Mouse (Mus musculus) lung, embryonic 15.5 days (tissue): ENCODE measurements around the gene Lsm12. TPM values are rescaled to one million over a fixed set of nuclear protein-coding genes. Genes with fewer than 3 reads are reported as not detected.

ENCODE experiments used
- ATAC-seq: fragments of 200-750 bp; cut with Nextera tagmentation; 2 replicates; pipeline ENCODE4 v1.8.0; 2017; ENCODE audit warnings: moderate number of reproducible peaks, borderline replicate concordance; ENCODE audit not compliant: low FRiP score, low TSS enrichment; ENCODE audit errors: extremely low read depth
- H3K27ac ChIP-seq: fragments of 300-500 bp; sonication (generic); 2 replicates; pipeline ENCODE4 v1.5.1; 2015; ENCODE audit warnings: moderate library complexity, mild to moderate bottlenecking, inconsistent platforms
- H3K27me3 ChIP-seq: fragments of 300-500 bp; sonication (generic); 2 replicates; pipeline ENCODE4 v1.6.1; 2015; ENCODE audit warnings: inconsistent platforms
- H3K36me3 ChIP-seq: fragments of 300-500 bp; sonication (generic); 2 replicates; pipeline ENCODE4 v1.6.1; 2015; ENCODE audit warnings: inconsistent platforms
- H3K4me1 ChIP-seq: fragments of 300-500 bp; sonication (generic); 2 replicates; pipeline ENCODE4 v1.6.1; 2015; ENCODE audit warnings: inconsistent platforms
- H3K4me2 ChIP-seq: fragments of 300-500 bp; sonication (generic); 2 replicates; pipeline ENCODE4 v1.6.1; 2015; ENCODE audit warnings: inconsistent platforms, mild to moderate bottlenecking, moderate library complexity
- H3K4me3 ChIP-seq: fragments of 300-500 bp; sonication (generic); 2 replicates; pipeline ENCODE4 v1.5.1; 2015; ENCODE audit warnings: mild to moderate bottlenecking, inconsistent platforms
- H3K9ac ChIP-seq: fragments of 300-500 bp; sonication (generic); 2 replicates; pipeline ENCODE4 v1.6.1; 2015; ENCODE audit warnings: inconsistent platforms
- H3K9me3 ChIP-seq: fragments of 300-500 bp; sonication (generic); 2 replicates; pipeline ENCODE4 v1.6.1; 2016; ENCODE audit warnings: inconsistent platforms
- WGBS: fragments of 180-500 bp; shearing (Covaris S2); methylation state at CpG from one replicate; pipeline ENCODE4 v1.1.7; 2015; 5-methylcytosine and 5-hydroxymethylcytosine counted together
- polyA plus RNA-seq: library from polyadenylated mRNA; unstranded; fragments of >200 nt; fragmentation: Nextera tagmentation; extraction: Ambion mirVana; gene quantifications from 2 replicates; pipeline ENCODE4 v1.2.1, GENCODE M21; 2015

The Lsm12 gene
- 112 and 136 TPM in 2 replicates for polyA plus RNA-seq

DNA sequence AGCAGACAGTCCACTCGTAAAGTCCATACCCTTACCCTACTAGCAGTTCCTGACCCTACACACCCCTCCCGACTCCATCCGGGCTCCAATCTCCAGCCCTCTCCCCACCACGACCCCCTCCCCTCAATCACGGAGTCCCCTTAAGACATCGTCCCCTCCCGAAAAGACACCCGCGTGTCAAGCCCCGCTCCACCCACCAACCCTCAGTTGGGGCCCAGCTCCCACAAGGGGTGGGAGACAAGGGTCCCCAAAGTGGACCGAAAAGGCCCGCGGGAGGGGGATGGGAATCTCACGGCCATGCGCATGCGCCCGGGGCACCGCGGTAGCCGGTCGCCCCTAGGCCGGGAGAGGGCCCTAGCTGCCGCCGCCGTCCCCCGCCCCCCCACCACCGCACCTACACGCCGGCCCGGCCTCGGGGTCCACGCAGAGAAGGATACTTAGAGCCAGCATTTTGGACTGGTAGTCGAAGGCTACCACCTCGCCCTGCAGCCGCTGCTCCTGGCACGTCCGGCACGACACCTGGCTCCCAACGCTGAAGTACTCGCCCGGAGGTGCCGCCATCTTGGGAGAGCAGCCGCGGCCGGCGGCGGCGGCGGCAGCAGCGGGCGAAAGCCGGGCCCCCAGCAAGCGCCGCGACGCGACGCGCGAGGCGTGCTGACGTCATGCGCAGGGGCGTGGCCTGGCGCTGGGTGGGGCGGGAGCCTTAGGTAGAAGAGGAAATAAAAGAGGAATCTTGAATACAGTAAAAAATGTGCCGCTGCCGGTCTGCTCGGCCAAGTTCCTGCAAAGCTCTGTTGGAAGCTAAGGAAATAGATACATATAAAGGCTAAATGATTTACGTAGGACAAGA, at the start of gene Lsm12:
Gene Lsm12 (minus strand): TSS at position 651 of the 850 bp plus-strand sequence.
- Histone ChIP-seq H3K9ac (peak within 1 kb of the TSS; percentile 95), H3K27me3 (no peaks in the 10 kb centered on the region), H3K36me3 (peaks cover 28% of the 10 kb centered on the region), H3K4me2 (peak within 1 kb of the TSS; percentile 77), H3K9me3 (no peaks in the 10 kb centered on the region), H3K4me3 (peak within 1 kb of the TSS; percentile 92), H3K27ac (peak within 1 kb of the TSS; percentile 92), H3K4me1 (peaks cover 29% of the 10 kb centered on the region)
- under 1% methylated on average over 59 of the region's 70 CpGs for whole genome bisulfite sequencing
- ATAC-seq = peak; percentile 86

DNA sequence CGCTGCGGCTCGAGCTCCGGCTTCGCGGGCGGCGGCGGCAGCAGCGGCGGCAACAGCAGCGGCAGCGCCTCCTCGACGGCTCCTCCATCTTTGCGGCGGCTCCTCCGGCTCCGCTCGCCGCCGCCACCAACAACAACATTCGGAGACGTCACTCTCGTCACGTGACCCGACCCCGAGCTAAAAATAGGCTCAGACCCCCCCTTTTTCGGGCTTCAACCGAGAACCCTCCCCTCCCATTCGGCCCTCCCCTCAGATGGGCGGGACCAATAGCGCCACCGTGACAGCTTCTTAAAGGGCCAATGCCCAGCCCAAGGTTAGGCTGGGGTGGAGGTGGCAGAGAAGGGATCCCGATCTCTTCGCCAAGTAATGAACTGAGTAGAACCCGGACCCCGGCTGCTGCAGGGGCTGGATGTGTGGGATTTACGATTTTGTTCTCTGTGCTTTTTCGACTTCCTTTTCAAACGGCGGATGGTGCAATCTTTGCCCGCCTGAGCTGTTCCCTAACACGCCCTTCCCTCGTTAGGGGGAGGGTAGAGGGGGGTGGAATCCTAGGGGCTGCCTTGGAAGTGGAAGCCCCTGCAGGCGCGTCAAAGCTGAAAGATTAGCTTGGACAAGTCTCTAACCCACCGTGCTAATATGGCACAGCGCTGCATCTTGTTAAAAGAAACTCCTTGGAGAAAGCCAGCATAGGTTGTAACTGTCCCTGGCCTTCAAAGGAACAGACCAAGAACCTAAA, 45.1 kb upstream of the Lsm12 start, which contains the start of gene Hdac5:
Gene Hdac5 (minus strand): TSS at position 161 of the 736 bp plus-strand sequence.
- peaks cover 43% of the 10 kb centered on the region for H3K4me1 ChIP-seq
- H3K4me2 ChIP-seq = peak within 1 kb of the TSS; percentile 90
- H3K9ac ChIP-seq = peak within 1 kb of the TSS; percentile 82
- no peaks in the 10 kb centered on the region for H3K9me3 ChIP-seq
- H3K4me3 ChIP-seq = peak within 1 kb of the TSS; percentile 85
- peak; percentile 90 for ATAC-seq
- H3K27me3 ChIP-seq = no peaks in the 10 kb centered on the region
- under 1% methylated on average over 46 of the region's 49 CpGs for WGBS
- peak within 1 kb of the TSS; percentile 74 for H3K27ac ChIP-seq
- H3K36me3 ChIP-seq = no peaks in the 10 kb centered on the region

DNA sequence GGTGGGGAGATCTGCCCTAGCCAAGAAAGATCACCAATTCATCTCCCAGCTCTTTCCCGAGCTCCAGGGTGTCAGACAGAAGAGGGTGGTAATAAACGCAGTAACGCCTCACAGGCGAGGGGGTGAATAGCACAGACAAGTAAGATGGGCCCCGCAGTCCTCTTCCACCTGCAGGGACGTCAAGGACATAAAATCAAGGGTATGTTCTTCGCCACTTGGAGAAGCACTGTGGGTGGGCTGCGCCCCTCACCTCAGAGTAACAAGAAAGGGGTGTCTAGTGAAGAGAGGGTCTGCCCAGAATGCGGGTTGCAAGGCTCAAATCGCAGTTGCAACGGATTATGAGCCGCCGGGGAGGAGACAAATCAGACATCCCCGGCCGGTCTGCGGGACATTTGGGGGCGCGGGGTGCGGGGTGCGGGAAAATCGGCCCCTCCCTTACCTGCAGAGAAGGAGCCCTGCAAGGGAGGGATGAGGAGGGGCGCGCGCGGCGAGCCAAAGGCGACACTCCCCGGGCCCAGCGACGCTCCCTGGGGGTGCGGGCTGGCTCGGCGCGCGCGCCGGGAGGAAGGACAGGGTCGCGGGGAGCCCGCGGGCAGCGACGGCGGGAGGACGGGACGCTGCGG, 44.3 kb upstream of the Lsm12 start:
- peak; percentile 48 for ATAC-seq
- H3K27me3 ChIP-seq = no peaks in the 10 kb centered on the region
- H3K27ac ChIP-seq = peak overlapping the region; percentile 65
- peak overlapping the region; percentile 82 for H3K9ac ChIP-seq
- H3K9me3 ChIP-seq = no peaks in the 10 kb centered on the region
- H3K36me3 ChIP-seq = no peaks in the 10 kb centered on the region
- H3K4me2 ChIP-seq = peak overlapping the region; percentile 90
- under 1% methylated on average over 38 of the region's 47 CpGs for WGBS
- peak overlapping the region; percentile 85 for H3K4me3 ChIP-seq
- peaks cover 50% of the 10 kb centered on the region for H3K4me1 ChIP-seq

DNA sequence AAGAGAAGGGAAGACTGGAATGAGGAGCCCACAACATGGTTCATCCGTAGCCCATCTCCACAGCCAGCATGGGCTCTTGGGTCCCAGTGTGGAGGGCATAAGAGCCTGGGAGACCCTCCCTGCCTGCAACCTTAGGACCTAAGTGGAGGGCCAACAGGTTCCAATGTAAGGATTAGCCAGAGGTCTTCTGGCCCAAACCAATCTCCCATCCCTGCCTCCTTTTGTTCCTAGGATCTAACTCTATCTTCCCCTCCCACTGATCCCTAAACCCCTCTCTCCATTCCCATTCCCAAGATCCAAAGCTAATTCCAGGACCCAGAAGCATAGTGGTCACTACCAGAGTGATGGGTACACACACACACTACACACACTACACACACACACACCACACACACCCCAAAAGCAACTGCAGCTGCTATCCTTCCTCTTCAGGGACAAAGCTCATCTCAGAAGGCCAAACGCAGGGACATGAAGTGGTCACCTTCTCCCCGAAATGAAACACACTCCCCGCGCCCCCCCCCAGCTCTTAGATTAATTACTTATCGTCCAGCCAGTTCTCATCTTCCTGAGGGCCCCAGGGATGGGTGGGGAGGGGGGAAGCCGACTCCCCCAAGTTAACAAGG, 43.7 kb upstream of the Lsm12 start:
- no peak overlapping the region for H3K27ac ChIP-seq

DNA sequence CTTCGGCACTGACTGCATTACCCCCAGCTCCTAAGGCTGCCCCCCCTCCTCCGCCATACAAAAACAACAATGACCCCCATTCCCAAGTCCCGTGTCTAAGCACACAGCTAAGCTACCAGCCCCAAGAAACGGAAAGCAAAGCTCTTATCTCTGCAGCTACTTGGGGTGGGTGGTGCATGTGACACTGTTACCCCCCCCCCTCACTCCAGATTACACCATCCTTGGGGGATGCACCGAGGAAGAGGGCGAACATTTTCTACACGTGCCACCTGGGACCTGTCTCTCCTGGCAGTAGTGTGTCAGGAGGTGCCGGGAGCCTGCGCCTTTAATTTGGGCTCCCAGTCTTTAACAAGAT, 43.1 kb upstream of the Lsm12 start:
- WGBS = 28% methylated on average over 9 of the region's 9 CpGs
- Histone ChIP-seq H3K36me3 (no peaks in the 10 kb centered on the region), H3K4me2 (peak overlapping the region; percentile 90), H3K27ac (no peak overlapping the region), H3K9ac (no peak overlapping the region), H3K4me1 (peaks cover 61% of the 10 kb centered on the region), H3K4me3 (peak overlapping the region; percentile 85), H3K9me3 (no peaks in the 10 kb centered on the region), H3K27me3 (no peaks in the 10 kb centered on the region)
- ATAC-seq = no peak

More for the DNA sequence above, 43.7 kb upstream of the Lsm12 start:
- H3K9me3 ChIP-seq = no peaks in the 10 kb centered on the region
- H3K4me3 ChIP-seq = peak overlapping the region; percentile 85
- H3K9ac ChIP-seq = peak overlapping the region; percentile 82; the same call in 1 of the 2 replicates
- WGBS = 16% methylated on average over 7 of the region's 7 CpGs
- no peak for ATAC-seq
- no peaks in the 10 kb centered on the region for H3K36me3 ChIP-seq
- peaks cover 56% of the 10 kb centered on the region for H3K4me1 ChIP-seq
- H3K4me2 ChIP-seq = peak overlapping the region; percentile 90
- H3K27me3 ChIP-seq = no peaks in the 10 kb centered on the region

DNA sequence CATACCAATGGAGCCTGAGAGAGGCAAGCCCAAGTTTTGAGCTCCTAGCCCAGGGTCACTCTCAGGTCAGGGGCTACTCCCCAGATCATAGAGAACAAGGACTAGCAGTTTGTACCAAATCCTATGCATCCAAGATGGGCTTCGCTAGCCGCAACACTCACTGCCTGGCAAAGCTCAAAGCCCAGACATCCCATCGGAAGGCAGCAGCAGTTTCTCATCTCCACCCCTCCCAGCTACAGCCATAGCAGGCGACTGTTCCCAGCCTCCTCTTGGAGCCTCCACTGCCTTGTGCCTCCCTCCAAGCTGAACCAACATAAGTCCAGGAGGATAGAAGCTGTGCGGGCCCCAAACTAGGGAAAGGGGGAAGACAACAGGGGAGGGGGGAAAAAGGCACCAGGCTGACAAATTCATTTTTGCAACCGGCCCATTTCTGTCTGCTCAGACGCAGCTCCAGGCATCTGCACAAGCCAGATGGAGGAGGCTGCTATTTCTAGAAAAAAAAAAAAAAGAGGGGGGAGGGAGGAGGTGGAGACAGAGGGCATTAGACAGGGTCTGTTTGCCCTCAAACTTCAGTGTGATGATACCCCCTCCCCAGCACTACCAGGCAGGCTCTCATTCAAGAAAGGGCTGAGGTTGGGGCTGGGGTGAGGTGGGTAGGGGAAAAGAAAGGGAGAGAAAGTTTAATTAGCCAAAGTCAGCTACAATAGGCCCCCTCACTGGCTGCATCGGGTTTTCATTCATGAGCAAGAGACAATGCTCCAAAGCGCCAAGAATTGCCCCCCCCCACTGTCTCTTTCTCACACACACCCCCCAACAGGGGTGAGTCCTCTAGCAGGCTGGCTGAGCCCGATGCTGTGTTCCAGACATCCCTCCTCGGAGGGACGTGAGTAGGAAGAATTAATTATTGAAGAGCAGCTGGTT, 42.4 kb upstream of the Lsm12 start:
- Histone ChIP-seq H3K27me3 (no peaks in the 10 kb centered on the region), H3K36me3 (no peaks in the 10 kb centered on the region), H3K4me1 (peaks cover 66% of the 10 kb centered on the region), H3K27ac (0 out of 2 replicates have a peak overlapping the region, but pooled peaks have one; percentile 24), H3K9ac (no peak overlapping the region), H3K9me3 (no peaks in the 10 kb centered on the region), H3K4me3 (peak overlapping the region; percentile 85), H3K4me2 (peak overlapping the region; percentile 90)
- 24% methylated on average over 12 of the region's 12 CpGs for WGBS
- no peak for ATAC-seq

DNA sequence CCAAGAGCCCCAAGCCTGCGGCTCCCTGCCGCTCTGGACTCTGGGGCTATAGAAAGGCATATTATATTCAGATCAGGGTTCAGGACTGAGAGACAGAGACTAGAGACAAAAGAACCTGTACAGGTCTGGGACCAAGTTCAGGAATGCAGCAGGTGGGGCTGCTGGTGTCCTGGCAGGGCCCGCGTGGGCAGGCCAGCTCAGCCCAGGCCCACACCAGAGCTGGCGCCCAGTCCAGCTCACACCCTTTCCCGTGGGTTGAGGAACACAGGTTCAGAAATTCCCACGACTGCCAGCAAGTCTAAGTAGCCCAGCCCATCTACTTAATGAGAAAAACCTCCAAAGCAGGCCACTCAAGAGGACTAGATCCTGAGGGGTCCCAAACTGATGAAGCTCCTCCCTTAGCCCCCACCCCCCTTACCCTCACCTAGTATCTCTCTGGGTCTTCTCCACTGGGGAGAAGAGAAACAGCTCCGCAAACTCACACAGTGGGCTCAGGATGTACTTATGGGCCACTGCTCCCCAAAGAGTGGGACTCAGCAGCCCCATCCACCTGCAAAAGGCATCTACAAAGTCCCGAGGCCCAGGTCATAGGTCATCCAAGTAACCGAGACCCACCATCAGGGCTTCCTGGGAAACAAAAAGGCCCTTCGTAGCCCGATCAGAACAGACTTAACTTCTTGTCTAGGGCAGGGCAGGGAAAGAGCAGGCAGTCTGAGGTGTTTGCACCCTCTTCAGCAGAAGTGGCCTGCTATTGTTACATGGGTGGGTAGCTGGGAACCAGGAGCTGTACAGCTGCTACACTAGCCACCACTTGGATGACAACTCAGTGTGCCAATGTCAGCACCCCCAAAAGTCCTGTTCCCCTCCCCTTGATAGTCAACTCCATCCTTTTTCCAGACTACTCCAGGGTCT, 41.2 kb upstream of the Lsm12 start:
- H3K9me3 ChIP-seq = no peaks in the 10 kb centered on the region
- H3K4me1 ChIP-seq = peaks cover 73% of the 10 kb centered on the region
- H3K4me3 ChIP-seq = no peak overlapping the region
- no peaks in the 10 kb centered on the region for H3K27me3 ChIP-seq
- no peak overlapping the region for H3K9ac ChIP-seq
- whole genome bisulfite sequencing = 66% methylated on average over 12 of the region's 12 CpGs
- H3K36me3 ChIP-seq = no peaks in the 10 kb centered on the region
- no peak for ATAC-seq
- peak overlapping the region; percentile 20; the same call in 1 of the 2 replicates for H3K27ac ChIP-seq
- H3K4me2 ChIP-seq = 0 out of 2 replicates have a peak overlapping the region, but pooled peaks have one; percentile 90

DNA sequence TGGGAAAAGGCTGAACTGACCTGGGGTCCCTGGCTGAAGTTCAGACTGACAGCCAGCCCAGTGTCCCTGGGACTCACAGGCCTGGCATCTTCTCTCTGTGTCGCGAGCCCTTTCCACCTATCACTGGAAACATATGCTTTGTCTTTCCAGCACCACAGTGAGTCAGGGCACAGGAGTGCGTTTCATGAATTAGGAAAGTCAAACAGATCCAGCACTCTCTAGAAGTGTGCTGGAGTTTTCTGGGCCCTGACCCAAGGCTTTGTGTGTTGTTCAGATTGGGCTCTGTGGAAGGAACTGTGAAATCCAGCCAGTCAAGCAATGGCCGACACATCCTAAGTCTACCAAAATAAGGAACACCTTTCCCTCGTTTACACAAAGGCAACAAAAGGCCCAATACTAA, 40.1 kb upstream of the Lsm12 start:
- Histone ChIP-seq H3K36me3 (no peaks in the 10 kb centered on the region), H3K27me3 (no peaks in the 10 kb centered on the region), H3K4me1 (peaks cover 81% of the 10 kb centered on the region), H3K9me3 (no peaks in the 10 kb centered on the region), H3K4me2 (no peak overlapping the region), H3K9ac (no peak overlapping the region), H3K27ac (peak overlapping the region; percentile 20; the same call in 1 of the 2 replicates), H3K4me3 (no peak overlapping the region; the same call in 1 of the 2 replicates)
- 50% methylated on average over 5 of the region's 5 CpGs for WGBS
- no peak for ATAC-seq

DNA sequence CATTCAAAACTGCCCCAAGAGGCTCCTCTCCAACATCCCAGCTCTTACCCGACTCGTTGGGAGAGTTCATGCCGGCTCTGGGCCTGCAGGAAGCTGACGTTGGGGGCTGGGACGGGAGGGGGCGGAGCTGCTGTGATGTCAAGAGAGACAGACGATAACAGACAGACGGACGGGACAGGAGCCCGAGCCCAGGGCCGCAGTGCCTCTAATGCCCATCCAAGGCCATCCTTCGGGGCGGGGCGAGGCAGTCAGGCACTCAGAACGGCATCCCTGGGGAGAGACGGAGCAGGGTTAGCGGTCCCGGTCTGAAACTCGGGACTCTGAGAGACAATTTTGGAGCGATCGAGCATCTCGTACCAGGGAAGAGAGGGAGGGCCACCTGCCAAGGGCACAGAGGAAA, 39.6 kb upstream of the Lsm12 start:
- H3K9ac ChIP-seq = no peak overlapping the region
- 0 out of 2 replicates have a peak overlapping the region, but pooled peaks have one; percentile 20 for H3K27ac ChIP-seq
- H3K4me1 ChIP-seq = peaks cover 86% of the 10 kb centered on the region
- H3K4me2 ChIP-seq = peak overlapping the region; percentile 51
- peak overlapping the region; percentile 11; the same call in 1 of the 2 replicates for H3K4me3 ChIP-seq
- no peaks in the 10 kb centered on the region for H3K27me3 ChIP-seq
- H3K36me3 ChIP-seq = no peaks in the 10 kb centered on the region
- 6% methylated on average over 22 of the region's 22 CpGs for WGBS
- ATAC-seq = no peak
- no peaks in the 10 kb centered on the region for H3K9me3 ChIP-seq

DNA sequence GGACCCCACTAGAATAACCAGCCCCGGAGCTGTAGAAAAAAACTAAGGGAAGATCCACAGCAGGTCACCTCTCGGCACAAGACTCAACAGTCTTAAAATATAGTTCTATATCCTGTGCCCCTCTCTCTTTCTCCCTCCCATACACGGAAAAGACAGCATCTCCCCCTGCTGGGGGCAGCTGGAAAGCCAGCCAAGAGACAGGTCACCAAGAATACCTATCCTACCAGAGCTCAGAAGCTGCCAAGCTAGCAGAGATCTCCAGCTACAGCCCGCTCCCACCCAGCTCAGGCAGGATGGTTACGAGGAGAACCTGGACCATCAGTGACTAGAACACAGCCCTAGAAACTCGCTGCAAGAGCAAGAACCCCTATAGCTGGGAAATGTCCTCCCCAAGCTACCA, 38.1 kb upstream of the Lsm12 start:
- no peak overlapping the region for H3K27ac ChIP-seq
- H3K4me3 ChIP-seq = no peak overlapping the region
- H3K9ac ChIP-seq = no peak overlapping the region
- H3K4me2 ChIP-seq = no peak overlapping the region
- no peaks in the 10 kb centered on the region for H3K27me3 ChIP-seq
- peaks cover 85% of the 10 kb centered on the region for H3K4me1 ChIP-seq
- H3K36me3 ChIP-seq = no peaks in the 10 kb centered on the region
- no peak for ATAC-seq
- 25% methylated on average over 6 of the region's 6 CpGs for WGBS
- no peaks in the 10 kb centered on the region for H3K9me3 ChIP-seq
